Mouse (Mus musculus): ENCODE results near the gene Ifna2. TPM values are rescaled to one million over a fixed set of nuclear protein-coding genes. Genes with fewer than 3 reads are reported as not detected.

Ifna2 gene
- not detected in 2 replicates for polyA plus RNA-seq (2016; fragmentation: Nextera tagmentation; extraction: Ambion mirVana)

- 91% methylated on average over 1 of the region's 1 CpGs for WGBS
- Histone ChIP-seq H3K4me1 (no peaks in the 10 kb centered on the region), H3K36me3 (replicated peaks) (no peaks in the 10 kb centered on the region), H3K27ac (no peak within 1 kb of the TSS), H3K27me3 (ENCODE audit: poor library complexity, severe bottlenecking) (no peaks in the 10 kb centered on the region), H3K4me3 (no peak within 1 kb of the TSS), H3K9me3 (no peaks in the 10 kb centered on the region)
- DNase-seq (ENCODE audit: extremely low spot score, low spot score): no peak
These were observed at the start of gene Ifna2 for GRCm38 (mm10) chr4:88683812-88684211. Gene Ifna2 (minus strand): TSS chr4:88683912.

GRCm38 (mm10) chr4:88727324-88727723 is 43.6 kb upstream of the Ifna2 start:
- Histone ChIP-seq H3K4me1 (no peaks in the 10 kb centered on the region), H3K27me3 (ENCODE audit: poor library complexity, severe bottlenecking) (no peaks in the 10 kb centered on the region), H3K9me3 (no peaks in the 10 kb centered on the region), H3K36me3 (replicated peaks) (no peaks in the 10 kb centered on the region), H3K4me3 (no peak overlapping the region), H3K27ac (no peak overlapping the region)
- DNase-seq (ENCODE audit: extremely low spot score, low spot score): no peak
- 15% methylated on average over 1 of the region's 1 CpGs for WGBS

GRCm38 (mm10) chr4:88726727-88727126 is 43.0 kb upstream of the Ifna2 start:
- no peak for DNase-seq (ENCODE audit: extremely low spot score, low spot score)
- 90% methylated on average over 6 of the region's 6 CpGs for WGBS
- Histone ChIP-seq H3K4me3 (no peak overlapping the region), H3K36me3 (replicated peaks) (no peaks in the 10 kb centered on the region), H3K4me1 (peaks cover under 1% of the 10 kb centered on the region; the same call in 1 of the 2 replicates), H3K27ac (no peak overlapping the region), H3K9me3 (no peaks in the 10 kb centered on the region), H3K27me3 (ENCODE audit: poor library complexity, severe bottlenecking) (no peaks in the 10 kb centered on the region)

- Histone ChIP-seq H3K27ac (no peak overlapping the region), H3K36me3 (replicated peaks) (peaks cover 27% of the 10 kb centered on the region), H3K4me3 (no peak overlapping the region), H3K9me3 (no peaks in the 10 kb centered on the region; the same call in 1 of the 2 replicates), H3K27me3 (ENCODE audit: poor library complexity, severe bottlenecking) (no peaks in the 10 kb centered on the region), H3K4me1 (peaks cover 30% of the 10 kb centered on the region)
- 66% methylated on average over 8 of the region's 8 CpGs for WGBS
- DNase-seq (ENCODE audit: extremely low spot score, low spot score): no peak
These were observed 39.9 kb upstream of the Ifna2 start for GRCm38 (mm10) chr4:88723497-88724090.

GRCm38 (mm10) chr4:88721791-88722721 is 38.3 kb upstream of the Ifna2 start, which contains the start of the genes Gm26566 and Klhl9:
Gene Gm26566 (plus strand): TSS chr4:88721805.
Gene Klhl9 (minus strand): TSS chr4:88722465.
- peak within 1 kb of the TSS; percentile 95 for H3K4me3 ChIP-seq
- H3K9me3 ChIP-seq: no peaks in the 10 kb centered on the region; the same call in 1 of the 2 replicates
- WGBS: under 1% methylated on average over 82 of the region's 82 CpGs
- H3K36me3 ChIP-seq (replicated peaks): peaks cover 42% of the 10 kb centered on the region
- peak within 1 kb of the TSS; percentile 99 for H3K27ac ChIP-seq
- H3K4me1 ChIP-seq: peaks cover 40% of the 10 kb centered on the region
- DNase-seq (ENCODE audit: extremely low spot score, low spot score): peak; percentile 97
- no peaks in the 10 kb centered on the region for H3K27me3 ChIP-seq (ENCODE audit: poor library complexity, severe bottlenecking)

- no peak for DNase-seq (ENCODE audit: extremely low spot score, low spot score)
- no peaks in the 10 kb centered on the region for H3K27me3 ChIP-seq (ENCODE audit: poor library complexity, severe bottlenecking)
- WGBS: 82% methylated on average over 1 of the region's 1 CpGs
- H3K9me3 ChIP-seq: peaks cover 10% of the 10 kb centered on the region
- peak overlapping the region; percentile 95 for H3K4me3 ChIP-seq
- H3K4me1 ChIP-seq: peaks cover 40% of the 10 kb centered on the region
- peaks cover 75% of the 10 kb centered on the region for H3K36me3 ChIP-seq (replicated peaks)
- no peak overlapping the region for H3K27ac ChIP-seq
These were observed 35.0 kb upstream of the Ifna2 start for GRCm38 (mm10) chr4:88718715-88719114.

- peaks cover 23% of the 10 kb centered on the region for H3K4me1 ChIP-seq
- peaks cover 74% of the 10 kb centered on the region for H3K36me3 ChIP-seq (replicated peaks)
These were observed 31.3 kb upstream of the Ifna2 start for GRCm38 (mm10) chr4:88715059-88715458.

GRCm38 (mm10) chr4:88714281-88714680 is 30.6 kb upstream of the Ifna2 start:
- no peak overlapping the region for H3K4me3 ChIP-seq
- peaks cover 70% of the 10 kb centered on the region for H3K36me3 ChIP-seq (replicated peaks)
- no peaks in the 10 kb centered on the region for H3K27me3 ChIP-seq (ENCODE audit: poor library complexity, severe bottlenecking)
- peaks cover 10% of the 10 kb centered on the region for H3K9me3 ChIP-seq
- peaks cover 15% of the 10 kb centered on the region for H3K4me1 ChIP-seq
- DNase-seq (ENCODE audit: extremely low spot score, low spot score): no peak
- H3K27ac ChIP-seq: no peak overlapping the region
- 100% methylated on average over 1 of the region's 1 CpGs for WGBS

More at GRCm38 (mm10) chr4:88715059-88715458, 31.3 kb upstream of the Ifna2 start:
- no peaks in the 10 kb centered on the region for H3K27me3 ChIP-seq (ENCODE audit: poor library complexity, severe bottlenecking)
- H3K4me3 ChIP-seq: no peak overlapping the region
- no peak overlapping the region for H3K27ac ChIP-seq
- peaks cover 10% of the 10 kb centered on the region for H3K9me3 ChIP-seq
- no peak for DNase-seq (ENCODE audit: extremely low spot score, low spot score)

GRCm38 (mm10) chr4:88707128-88707826 is 23.6 kb upstream of the Ifna2 start:
- Histone ChIP-seq H3K9me3 (no peaks in the 10 kb centered on the region; the same call in 1 of the 2 replicates), H3K27me3 (ENCODE audit: poor library complexity, severe bottlenecking) (no peaks in the 10 kb centered on the region), H3K27ac (no peak overlapping the region), H3K4me1 (no peaks in the 10 kb centered on the region), H3K36me3 (replicated peaks) (0 out of 2 replicates have a peak, but pooled peaks cover 4% of the 10 kb centered on the region), H3K4me3 (no peak overlapping the region)
- WGBS: 95% methylated on average over 1 of the region's 1 CpGs
- no peak for DNase-seq (ENCODE audit: extremely low spot score, low spot score)

GRCm38 (mm10) chr4:88705924-88706323 is 22.2 kb upstream of the Ifna2 start:
- WGBS: 54% methylated on average over 3 of the region's 3 CpGs
- H3K27ac ChIP-seq: no peak overlapping the region
- no peak overlapping the region for H3K4me3 ChIP-seq
- no peak for DNase-seq (ENCODE audit: extremely low spot score, low spot score)
- no peaks in the 10 kb centered on the region for H3K4me1 ChIP-seq
- no peaks in the 10 kb centered on the region for H3K27me3 ChIP-seq (ENCODE audit: poor library complexity, severe bottlenecking)
- H3K36me3 ChIP-seq (replicated peaks): 0 out of 2 replicates have a peak, but pooled peaks cover 4% of the 10 kb centered on the region
- H3K9me3 ChIP-seq: no peaks in the 10 kb centered on the region

GRCm38 (mm10) chr4:88699301-88699700 is 15.6 kb upstream of the Ifna2 start:
- Histone ChIP-seq H3K27me3 (ENCODE audit: poor library complexity, severe bottlenecking) (no peaks in the 10 kb centered on the region), H3K27ac (no peak overlapping the region), H3K36me3 (replicated peaks) (no peaks in the 10 kb centered on the region), H3K4me3 (no peak overlapping the region), H3K9me3 (no peaks in the 10 kb centered on the region), H3K4me1 (no peaks in the 10 kb centered on the region)
- DNase-seq (ENCODE audit: extremely low spot score, low spot score): no peak
- WGBS: 90% methylated on average over 1 of the region's 1 CpGs

GRCm38 (mm10) chr4:88698781-88699180 is 15.1 kb upstream of the Ifna2 start:
- Histone ChIP-seq H3K4me3 (no peak overlapping the region), H3K27ac (no peak overlapping the region), H3K27me3 (ENCODE audit: poor library complexity, severe bottlenecking) (no peaks in the 10 kb centered on the region), H3K9me3 (no peaks in the 10 kb centered on the region), H3K4me1 (no peaks in the 10 kb centered on the region), H3K36me3 (replicated peaks) (no peaks in the 10 kb centered on the region)
- no peak for DNase-seq (ENCODE audit: extremely low spot score, low spot score)
- WGBS: 87% methylated on average over 5 of the region's 5 CpGs
